Mouse (Mus musculus) monocyte, adult 5-6 weeks (primary cell): ENCODE measurements around the gene Kcng3. TPM values are rescaled to one million over a fixed set of nuclear protein-coding genes. Genes with fewer than 3 reads are reported as not detected.

ENCODE experiments used
- ATAC-seq: fragments of 153-309, 156-312 bp; replicated peaks from 2 replicates; pipeline ENCODE4 v1.8.0; 2017; ENCODE audit warnings: mild to moderate bottlenecking; ENCODE audit not compliant: low TSS enrichment, insufficient number of reproducible peaks, severe bottlenecking, poor library complexity, low FRiP score
- total RNA-seq: library from RNA; stranded (forward); fragments of 200-1000, 200-491, 200-594 nt; gene quantifications from 3 replicates; pipeline ENCODE4 v1.2.3, GENCODE M21; 2017

Gene Kcng3
- total RNA-seq, 1 experiment from 2014 or later: not detected

DNA sequence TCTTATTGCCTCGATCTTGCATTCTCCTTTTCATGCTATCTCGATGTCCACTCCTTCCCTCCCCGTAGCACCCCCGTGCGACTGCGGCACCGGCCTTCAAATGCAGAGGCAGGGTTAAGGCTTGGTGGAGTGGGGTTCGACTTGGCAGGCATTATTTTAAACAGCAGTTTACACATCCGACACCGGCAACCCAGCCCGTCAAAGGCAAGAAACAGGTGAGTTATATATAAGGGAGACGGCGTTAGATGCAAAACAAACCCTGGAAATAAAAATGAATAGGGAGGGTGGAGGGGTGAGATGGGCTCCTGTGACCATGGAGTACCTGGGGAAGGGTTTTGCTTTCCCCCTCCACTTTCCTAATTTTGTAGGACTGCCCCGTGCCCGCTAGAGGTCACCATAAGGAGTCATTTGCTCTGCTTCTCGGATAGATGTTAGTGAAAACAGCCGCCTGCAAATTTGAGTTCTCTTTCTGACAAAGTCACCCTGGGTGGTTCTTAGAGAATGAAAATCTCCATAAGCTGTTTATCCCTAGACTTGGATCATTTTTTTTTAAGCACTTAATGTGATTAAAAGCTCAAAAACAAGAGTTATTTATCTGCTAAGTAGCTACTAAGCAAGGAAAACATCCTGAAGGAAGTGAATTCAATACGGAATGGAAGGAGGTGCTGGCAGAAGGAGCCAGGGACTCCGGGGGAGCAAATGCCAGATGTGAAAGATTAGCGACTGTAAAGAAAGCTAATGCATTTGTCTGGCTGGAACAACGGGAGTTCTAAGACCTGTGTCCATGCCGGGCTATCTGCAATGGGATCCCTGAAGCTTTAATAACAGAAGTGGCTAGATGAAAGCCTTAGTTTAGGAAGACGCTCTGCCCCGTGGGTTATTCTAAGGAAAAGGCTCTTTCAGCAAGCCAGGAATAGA lies 1.2 kb upstream of the Kcng3 start:
- peak; percentile 51; the same call in 1 of the 2 replicates for ATAC-seq

DNA sequence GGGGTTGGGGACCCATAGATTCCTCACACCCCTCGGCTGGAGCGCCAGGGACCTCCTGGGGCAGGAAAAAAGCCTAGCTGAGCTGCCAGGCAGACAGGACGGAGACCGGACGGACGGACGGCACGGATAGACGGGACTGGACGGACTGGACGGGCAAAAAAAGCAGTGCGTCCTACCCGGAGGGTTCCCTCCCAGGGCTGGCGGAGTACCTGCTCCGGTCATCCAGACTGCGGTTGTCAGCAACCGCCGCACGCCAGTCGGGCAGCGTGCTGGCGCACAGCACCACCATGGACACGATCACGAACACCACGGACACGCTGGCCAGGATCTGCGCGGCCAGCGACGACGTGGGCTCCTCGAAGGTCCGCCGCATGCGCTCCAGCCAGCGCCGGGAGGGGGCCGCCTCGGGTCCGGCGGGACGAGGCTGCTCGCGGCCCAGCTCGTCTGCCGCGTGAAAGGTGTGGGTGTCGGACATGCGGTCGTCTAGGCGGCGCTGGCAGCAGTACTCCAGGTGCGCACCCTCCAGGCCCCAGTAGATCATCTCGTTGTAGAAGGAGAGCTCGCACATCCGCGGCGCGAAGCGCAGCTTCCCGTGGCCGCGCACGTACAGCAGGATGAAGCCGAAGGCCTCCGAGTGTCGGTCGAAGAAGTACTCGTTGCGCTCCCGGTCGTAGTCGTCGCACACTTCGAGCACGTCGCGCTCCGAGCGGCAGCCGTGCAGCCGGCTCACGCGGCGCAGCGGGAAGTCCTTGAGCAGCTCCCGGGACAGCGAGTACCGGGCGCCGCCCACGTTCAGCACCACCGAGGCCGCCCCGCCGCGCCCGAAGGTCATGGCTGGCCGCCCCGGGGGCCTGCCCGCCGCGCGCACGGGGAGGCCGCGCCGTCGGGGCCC lies 662 bp downstream of the Kcng3 start:
- no peak for ATAC-seq

DNA sequence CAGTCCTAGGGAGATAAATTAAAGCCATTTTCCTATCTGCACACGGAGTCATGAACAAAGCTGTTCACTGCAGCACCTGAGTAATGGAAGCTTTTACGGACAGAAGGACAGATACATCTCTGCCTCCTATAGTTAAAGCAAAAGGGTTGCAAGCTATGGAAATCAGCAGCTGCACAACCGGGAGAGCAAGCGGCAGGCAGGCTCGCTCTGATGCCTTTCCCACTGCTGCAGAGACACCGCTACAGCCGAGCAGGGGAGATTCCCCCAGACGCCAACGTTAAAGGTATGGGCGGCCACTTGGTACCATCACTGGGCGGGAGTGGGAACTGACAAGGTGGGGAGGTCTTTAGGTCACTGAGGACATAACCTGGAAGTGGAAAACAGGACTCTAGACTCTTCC lies 17.8 kb downstream of the Kcng3 start:
- ATAC-seq: no peak

DNA sequence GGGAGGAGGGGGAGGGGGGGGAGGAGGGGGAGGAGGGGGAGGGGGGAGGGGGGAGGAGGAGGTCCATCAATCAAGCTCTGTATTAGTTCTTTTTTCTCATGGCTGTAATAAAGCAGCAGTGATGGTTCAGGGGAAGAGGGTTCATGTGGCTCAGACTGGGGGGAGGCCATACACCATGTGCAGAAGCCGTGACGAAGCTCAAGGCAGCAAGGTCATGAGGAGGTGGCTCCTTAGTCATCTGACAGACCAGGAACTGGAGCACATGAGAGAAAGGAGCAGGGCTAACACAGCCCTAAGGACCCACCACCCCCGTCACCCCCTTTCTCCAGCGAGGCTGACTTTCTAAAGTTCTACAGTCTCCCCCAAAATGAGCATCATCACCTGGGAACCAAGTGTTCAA lies 22.2 kb downstream of the Kcng3 start:
- ATAC-seq: no peak

DNA sequence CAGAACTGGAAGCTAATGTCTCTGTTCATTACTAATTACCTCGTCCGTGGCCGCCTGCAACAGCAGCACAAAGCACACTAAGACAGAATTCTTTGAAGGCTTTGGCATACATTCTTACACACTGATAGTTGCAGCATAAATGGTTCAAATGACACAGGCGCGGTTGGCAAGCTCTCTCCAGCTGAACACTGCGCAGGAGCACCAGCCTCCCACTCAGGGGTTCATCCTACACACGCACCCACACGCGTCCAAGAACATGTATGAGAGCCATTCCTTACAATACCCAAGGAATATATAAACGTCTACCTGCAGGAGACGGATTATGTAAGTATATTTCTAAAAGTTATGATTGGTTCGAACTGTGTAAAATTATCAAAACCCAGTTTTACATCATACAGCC lies 30.7 kb downstream of the Kcng3 start:
- ATAC-seq: no peak

DNA sequence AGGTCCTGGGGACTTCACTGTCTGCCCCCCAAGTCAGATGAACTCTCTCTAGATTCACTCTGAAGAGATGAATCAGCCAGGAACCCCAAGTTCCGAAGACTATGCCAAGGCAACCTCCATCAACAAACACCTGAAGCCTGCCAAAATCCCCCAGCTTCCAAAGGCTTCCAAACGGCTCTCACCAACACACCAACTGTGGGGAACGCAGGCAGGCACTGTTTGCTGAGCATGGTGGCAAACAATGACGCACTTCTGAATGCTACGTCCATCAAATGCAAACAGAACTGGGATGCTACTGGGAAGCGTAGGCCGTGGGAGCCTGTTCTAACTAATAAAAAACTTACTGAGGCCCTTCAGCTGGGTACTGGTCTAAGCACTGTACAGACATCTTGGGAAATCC lies 35.7 kb downstream of the Kcng3 start:
- no peak for ATAC-seq

DNA sequence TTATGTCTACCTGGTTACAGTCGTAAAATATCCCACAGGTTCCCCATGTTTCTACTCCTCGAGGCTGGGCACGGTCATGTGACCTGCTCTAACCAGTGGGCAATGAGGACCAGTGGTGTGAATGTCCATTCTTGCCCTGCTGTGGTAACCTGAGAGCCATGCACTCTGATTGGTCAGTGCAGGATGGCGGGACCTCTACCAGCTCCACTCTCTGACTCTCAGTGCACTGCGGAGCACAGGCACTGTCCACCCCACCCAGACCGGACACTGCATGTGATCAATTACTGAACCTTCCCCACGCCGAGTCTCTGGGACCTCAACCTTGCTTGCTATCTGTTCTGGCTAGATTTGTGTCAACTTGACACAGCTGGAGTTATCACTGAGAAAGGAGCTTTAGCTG lies 37.2 kb downstream of the Kcng3 start:
- ATAC-seq: no peak

DNA sequence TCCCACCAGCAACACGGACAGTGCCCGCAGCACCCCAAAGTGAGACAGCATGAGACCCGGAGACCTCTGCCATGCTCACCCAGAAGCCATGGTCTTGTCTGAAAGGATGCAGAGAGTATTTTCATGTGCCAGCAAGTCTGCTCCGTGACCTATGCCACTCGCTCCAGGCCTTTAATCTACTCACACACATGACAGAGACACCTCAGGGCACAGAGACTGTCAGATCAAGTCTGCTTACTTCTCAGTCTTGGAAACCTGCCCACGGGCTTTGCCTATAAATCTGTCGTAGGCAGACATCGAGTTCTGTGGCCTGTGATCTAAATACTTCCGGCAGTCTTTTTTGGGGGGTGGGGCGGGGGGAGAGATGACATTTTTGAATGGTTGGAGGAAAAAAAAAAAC lies 38.3 kb downstream of the Kcng3 start:
- no peak for ATAC-seq

DNA sequence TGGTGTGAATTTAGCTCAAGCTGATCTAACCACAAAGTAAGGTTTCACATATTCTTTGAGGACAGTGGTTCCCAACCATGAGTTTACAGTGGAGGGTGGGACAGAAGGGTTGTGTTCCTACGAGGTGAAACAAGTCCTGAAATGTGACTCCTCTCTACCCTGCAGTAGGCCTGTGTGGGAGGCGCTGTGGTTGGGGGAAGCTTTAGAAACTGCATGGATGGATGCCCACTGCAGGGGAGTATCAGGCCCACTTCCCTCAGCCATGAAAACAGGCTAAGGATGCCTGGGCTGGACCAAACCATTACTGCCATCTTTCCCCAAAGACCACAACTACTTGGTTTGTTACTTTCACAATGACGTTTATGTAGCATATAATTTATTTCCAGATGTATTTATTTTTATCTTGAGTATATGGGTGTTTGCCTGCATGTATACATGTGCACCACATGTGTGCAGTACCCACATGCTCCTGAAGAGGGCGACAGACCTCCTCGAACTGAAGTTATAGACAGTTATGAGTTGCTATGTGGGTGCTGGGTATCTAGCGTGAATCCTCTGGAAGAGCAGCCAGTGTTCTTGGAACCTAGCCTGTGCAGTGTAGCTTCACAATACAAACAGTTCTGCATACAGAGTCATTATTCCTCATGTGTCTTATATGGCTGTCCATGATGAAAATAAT lies 42.9 kb downstream of the Kcng3 start:
- ATAC-seq: no peak

DNA sequence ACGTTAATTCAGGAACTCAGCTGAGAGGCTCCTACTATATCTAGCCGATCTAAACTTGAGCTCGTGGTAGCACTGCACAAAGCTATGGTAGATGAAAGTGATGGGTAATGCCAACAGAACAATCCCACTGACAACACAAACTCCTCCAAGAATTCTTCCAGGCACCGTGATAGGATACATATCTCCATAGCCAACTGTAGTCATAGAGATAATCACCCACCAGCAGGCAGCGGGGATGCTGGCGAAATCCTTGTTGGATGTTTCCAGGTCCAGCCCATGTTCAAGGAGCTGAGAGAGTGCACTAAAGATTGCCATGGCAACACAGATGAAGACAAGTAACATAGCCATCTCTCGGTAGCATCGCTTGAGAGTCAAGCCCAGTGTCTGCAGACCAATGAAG lies 44.0 kb downstream of the Kcng3 start:
- no peak for ATAC-seq

DNA sequence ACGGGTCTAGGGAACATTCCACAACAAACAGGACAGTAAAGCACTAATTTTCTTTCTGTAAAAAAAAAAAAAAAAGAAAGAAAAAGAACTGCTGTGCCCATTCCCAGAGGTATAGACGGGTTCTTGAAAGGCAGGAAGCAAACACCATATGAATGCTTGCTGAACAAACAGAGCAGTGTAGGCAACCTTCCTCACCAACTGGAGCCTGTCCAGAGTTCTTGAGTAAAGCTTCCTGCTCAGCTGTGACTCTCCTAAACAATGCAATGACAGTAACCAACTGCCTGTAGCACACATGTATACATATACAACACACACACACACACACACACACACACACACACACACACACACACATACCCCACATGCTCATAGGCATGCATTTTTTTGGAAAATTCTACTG lies 49.1 kb downstream of the Kcng3 start:
- no peak for ATAC-seq

DNA sequence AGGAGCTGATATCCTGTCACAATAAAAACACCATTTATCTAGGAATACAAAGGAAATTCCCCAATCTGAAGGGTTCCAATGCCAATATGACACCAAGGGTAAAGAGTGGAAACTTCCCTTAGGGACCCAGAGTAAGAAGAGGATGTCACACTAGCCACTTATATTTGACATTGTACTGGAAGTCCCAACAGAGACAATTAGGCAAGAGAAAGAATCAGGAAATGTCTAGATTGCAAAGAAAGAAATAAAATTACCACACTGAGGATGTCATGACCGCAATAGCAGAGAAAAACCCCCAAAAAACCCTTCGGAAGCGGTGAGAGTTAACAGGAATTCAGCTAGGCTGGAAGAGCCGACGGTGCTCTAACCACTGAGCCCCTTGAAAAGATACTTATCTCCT lies 51.0 kb downstream of the Kcng3 start:
- ATAC-seq: no peak

DNA sequence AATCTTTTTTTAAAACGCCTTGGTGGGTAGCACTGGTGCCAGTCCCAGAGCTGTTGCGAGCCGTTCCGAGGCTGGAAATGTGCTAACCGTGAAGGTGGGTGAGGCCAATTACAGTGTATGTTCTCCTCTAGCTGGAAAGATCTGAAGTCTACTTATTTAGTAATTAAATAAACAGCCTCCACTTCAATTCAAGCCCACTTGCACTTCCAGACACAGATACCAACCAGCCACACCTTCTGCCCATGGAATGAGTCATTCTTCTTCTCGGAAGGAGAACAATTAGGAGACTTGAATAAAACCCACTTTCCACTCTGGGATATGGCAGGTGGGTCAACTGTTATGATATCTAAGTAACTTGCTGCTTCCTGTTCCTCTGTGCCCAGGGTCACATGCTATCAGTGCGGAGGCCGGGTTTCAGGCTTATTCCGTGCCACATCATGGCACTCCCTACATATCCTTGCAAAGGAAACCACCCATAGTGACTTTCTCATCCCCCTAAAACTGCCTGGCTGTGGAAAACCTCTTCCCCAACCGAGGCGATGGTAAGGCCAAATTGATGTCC lies 54.8 kb downstream of the Kcng3 start:
- no peak for ATAC-seq

DNA sequence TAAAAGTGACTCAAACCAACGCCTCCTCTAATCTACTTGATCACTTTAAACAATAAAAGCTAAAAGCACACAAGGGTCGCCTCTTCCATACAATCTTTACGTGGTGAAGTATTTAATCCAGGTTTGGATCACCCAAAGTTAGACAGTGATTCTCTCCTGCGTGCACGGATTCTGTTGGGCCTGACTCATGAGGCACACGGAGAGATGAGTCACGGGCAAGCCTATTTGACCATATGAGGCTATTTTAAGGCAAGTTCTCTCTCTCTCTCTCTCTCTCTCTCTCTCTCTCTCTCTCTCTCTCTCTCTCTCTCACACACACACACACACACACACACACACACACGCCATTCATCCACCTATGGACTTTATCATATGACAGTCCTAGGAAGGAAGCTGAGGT lies 57.1 kb downstream of the Kcng3 start:
- ATAC-seq: no peak

DNA sequence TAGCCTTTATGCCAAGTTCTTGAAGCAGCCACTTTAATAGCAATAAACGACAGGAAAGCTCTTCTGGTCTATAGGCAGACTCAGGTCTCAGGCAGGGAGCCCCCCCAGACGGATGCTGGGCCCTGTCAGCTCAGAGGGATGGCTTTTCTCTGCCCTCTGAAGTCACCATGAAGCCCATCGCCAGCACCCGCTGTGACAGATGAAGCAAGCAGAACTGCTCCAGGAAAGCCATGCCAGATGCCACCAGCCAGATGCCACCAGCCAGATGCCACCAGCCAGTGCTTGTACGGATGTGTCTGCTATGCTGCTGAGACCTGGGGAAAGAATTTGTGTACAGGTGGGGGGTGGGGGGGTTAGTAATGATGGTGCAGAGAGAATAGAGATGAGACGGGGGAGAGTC lies 58.6 kb downstream of the Kcng3 start:
- no peak for ATAC-seq

DNA sequence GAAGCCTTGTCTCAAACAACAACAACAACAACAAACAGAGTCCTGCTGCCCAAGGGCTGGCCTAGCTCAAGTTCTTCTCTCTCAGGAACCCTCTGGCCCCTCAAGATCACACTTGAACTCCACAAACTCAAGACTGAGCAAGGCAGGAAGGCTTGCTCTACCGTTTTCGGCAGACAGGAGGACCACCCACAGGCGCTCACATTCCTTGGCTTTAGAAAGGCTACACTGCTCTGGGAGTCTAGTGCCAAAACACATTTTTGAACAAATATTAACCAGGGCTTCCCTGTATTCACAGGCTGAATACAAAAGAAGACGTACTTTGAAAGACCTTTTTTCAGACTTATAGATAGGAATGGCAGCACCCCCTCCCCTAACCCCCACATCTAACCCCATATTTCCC lies 59.3 kb downstream of the Kcng3 start:
- ATAC-seq: no peak

DNA sequence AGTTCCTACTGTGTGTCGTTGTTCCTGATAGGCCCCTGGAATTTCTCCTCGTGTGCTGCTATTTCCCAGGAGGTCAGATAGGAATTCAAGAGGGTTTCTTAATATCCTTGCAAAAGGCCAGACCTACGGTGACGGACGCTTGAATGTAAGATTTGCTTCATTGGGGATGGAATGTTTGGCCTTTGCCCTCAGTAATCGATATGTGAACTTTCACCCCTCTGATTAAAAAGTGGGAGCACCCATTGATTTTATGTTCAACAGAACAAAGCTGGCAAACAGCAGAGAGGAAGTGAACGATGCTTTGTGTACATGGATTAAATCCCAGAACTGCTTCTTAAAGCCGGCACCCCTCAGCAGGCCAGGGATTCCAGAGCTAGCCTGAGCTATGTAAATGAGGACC lies 64.3 kb downstream of the Kcng3 start:
- ATAC-seq: no peak

DNA sequence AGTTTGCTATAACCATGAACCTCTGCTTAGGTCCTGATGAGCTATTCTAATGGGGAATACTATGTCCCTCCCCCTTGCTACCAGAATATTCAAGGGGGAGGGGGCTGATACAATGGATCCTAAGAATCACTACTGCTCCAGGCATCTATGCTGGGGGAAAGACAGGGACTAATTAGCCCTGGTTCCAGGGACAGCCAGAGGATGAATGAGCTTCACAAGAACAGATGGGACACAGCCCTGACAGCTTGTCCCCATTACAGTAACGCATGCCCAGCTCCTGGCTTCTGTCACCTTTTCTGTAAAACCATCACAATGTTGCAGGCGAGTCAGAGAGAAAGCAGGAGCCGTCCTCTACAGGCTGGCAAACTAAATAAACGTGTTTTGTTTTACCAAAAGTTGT lies 66.2 kb downstream of the Kcng3 start:
- ATAC-seq: no peak
